Mouse (Mus musculus) left cerebral cortex, adult 8-10 months (tissue): ENCODE results near the gene Zfp978. TPM values are rescaled to one million over a fixed set of nuclear protein-coding genes. Genes with fewer than 3 reads are reported as not detected.
"Not testable (repeated sequence)": the region's sequence is repeated elsewhere in the genome, so short reads cannot be mapped to it uniquely, and the experiment has no call there.

ENCODE experiments used
- DNase-seq, 2 experiments: peaks; one replicate each; pipeline ENCODE4 v3.0.0; 2022; ENCODE audit warnings: low spot score in 2 of 2
- total RNA-seq, 4 experiments: library from RNA; stranded (reverse); gene quantifications; 2 replicates each; pipeline ENCODE4 v1.2.4; 2022

Gene Zfp978
- total RNA-seq, 4 experiments from 2014 or later = 0.37 TPM; not detected in 3

GRCm38 (mm10) chr4:147350541-147350940, 10.6 kb upstream of the Zfp978 start:
- DNase-seq = not testable (repeated sequence)

GRCm38 (mm10) chr4:147351376-147351980, 9.6 kb upstream of the Zfp978 start:
- DNase-seq = not testable (repeated sequence)

DNA sequence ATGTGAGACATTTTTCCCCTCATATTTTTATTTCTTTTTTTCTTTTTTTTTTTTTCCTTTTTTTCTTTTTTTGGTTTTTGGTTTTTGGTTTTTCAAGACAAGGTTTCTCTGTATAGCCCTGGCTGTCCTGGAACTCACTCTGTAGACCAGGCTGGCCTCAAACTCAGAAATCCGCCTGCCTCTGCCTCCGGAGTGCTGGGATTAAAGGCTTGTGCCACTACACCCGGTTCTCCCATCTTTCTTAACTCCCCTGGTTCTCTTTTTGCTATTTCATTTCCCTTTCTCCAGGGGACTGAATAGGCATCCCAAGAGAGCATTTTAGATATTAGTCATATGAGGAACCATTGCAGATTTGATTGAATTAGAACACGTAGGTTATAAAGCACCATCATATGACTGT, 7.5 kb upstream of the Zfp978 start:
- DNase-seq = not testable (repeated sequence)

GRCm38 (mm10) chr4:147356042-147356441, 5.1 kb upstream of the Zfp978 start:
- not testable (repeated sequence) for DNase-seq

DNA sequence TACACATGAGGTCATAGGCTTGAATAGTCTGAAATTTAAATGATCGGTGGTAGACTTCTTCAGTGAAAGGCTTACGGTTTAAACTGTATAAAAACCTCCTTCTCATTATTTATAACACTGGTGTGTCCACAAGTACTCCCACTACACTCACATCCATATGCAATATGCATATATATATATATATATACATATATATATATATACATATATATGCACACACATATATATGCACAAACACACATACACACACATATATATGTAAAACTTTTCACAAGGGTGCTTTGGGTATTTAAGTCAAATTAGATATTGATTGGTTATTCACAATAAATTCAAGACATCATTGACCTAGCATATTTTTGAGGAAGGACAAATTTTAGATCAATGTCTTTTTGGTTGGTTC, 3.9 kb upstream of the Zfp978 start:
- DNase-seq = not testable (repeated sequence)

- DNase-seq = not testable (repeated sequence)
Observed at GRCm38 (mm10) chr4:147361872-147362271, 769 bp downstream of the Zfp978 start.

- DNase-seq = not testable (repeated sequence)
Observed at GRCm38 (mm10) chr4:147369564-147369963, 8.5 kb downstream of the Zfp978 start.

DNA sequence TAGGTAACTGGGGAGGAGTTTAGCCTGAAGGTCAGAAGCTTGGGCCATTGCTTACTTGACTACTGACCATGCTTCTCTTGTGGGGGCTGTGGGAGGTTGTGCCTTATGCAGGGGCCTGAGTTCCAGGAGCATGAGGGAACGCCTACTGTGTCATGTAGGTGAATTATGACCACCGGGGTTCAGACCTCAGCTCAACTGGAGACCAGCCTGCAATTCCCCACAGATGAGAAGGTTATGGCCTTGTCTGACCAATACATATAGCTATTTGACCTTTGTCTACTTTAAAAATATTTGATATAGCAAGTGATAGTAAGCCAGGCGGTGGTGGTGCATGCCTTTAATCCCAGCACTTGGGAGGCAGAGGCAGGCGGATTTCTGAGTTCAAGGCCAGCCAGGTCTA, 22.1 kb downstream of the Zfp978 start:
- not testable (repeated sequence) for DNase-seq

- not testable (repeated sequence) for DNase-seq
Observed at GRCm38 (mm10) chr4:147397201-147397600, 36.1 kb downstream of the Zfp978 start.

GRCm38 (mm10) chr4:147397934-147398682, 37.0 kb downstream of the Zfp978 start:
- not testable (repeated sequence) for DNase-seq

DNA sequence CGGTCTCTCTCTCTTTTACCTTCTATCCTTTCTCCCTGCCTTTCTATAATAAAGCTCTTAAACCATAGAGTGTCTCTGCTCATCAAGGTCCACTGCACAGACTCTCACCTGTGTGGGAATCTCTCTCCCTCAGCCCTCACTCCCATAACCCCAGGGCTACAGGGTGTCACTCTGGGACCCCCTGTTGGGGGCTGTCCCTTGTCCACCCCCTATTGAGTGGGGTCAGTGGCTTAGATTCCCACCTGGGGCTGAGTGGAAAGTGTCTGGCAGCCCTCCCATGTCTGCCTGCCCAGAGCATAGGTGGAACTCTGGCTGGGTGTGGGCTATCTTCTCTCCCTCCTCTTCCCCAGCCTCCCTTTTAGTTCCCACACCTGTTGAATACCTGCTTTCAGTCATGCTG, 37.6 kb downstream of the Zfp978 start:
- DNase-seq = not testable (repeated sequence)

GRCm38 (mm10) chr4:147399505-147399904, 38.4 kb downstream of the Zfp978 start:
- not testable (repeated sequence) for DNase-seq

- not testable (repeated sequence) for DNase-seq
Observed at GRCm38 (mm10) chr4:147400031-147400847, 39.1 kb downstream of the Zfp978 start.

DNA sequence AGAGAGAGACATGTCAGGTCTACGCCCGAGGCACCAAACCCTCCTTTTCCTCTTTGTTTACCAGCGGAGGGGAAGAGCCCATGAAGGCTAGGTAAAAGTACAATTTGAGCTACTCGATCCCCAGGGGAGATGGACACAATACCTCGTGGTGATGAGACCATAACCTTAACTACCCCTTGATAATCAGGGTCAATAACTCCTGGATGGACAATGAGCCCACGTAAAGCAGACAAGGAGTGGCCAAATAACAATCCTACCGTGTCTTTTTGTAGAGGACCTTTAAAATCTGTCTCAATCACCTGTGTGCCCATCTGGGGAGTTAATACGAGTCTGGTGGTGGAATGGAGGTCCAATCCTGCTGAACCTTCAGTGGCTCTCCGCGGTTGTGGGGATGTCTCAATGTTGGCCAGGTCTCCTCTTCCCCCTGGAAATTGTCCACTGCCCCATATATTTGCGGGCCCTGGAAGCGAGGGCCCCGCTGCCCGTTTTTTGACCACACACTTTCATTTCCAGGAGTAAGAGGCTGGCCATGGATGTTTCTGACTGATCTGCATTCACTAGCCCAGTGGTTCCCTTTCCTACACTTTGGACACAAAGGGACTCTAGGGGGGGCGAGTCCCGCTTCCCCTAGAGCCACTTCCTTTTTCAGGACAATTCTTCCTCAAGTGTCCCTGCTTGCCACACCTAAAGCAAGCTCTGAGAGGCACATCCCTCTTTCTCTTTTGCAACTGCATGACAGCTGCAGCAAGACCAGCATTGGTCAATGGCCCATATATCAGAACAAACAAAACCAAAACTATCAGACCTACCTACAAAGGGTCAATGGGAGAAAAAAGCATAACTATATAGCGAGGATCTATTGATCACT, 40.0 kb downstream of the Zfp978 start:
- not testable (repeated sequence) for DNase-seq

GRCm38 (mm10) chr4:147401736-147402506, 40.8 kb downstream of the Zfp978 start:
- DNase-seq = not testable (repeated sequence)

DNA sequence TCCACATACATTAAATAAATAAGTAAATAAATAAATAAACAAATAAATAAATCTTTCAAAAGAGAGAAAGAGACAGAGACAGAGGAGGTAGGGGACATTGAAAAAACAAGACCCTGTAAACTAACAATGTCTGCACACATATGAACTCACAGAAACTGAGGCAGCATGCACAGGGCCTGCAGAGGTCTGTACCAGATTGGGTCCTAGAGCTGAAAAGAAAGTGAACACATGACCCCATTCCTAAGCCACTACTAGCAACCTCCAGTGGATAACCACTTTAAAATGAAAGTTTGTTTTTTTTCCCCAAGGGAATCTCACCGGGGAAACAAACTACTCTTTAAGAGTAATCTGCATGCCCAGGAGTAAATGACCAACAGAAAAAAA, 41.4 kb downstream of the Zfp978 start:
- not testable (repeated sequence) for DNase-seq

DNA sequence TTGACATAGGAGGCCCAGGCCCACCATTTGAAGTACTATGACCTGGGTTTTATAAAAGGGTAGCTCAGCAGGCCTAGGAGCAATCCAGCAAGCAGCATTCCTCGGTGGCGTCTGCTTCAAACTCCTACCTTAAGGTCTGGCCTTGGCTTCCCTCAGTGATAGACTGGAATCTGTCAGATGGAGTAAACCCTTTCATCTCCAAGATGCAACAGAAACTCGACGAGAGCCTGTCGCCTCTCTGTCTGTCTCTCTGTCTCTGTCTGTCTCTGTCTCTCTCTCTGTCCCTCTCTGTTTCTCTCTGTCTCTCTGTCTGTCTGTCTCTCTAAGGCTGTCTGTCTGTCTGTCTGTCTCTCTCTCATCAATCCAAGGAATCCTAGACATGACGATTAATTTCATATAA, 42.4 kb downstream of the Zfp978 start:
- not testable (repeated sequence) for DNase-seq

- DNase-seq = not testable (repeated sequence)
Observed at GRCm38 (mm10) chr4:147403931-147404913, 43.1 kb downstream of the Zfp978 start.
